Mouse (Mus musculus): ENCODE measurements around the gene Des.

Gene Des

DNA sequence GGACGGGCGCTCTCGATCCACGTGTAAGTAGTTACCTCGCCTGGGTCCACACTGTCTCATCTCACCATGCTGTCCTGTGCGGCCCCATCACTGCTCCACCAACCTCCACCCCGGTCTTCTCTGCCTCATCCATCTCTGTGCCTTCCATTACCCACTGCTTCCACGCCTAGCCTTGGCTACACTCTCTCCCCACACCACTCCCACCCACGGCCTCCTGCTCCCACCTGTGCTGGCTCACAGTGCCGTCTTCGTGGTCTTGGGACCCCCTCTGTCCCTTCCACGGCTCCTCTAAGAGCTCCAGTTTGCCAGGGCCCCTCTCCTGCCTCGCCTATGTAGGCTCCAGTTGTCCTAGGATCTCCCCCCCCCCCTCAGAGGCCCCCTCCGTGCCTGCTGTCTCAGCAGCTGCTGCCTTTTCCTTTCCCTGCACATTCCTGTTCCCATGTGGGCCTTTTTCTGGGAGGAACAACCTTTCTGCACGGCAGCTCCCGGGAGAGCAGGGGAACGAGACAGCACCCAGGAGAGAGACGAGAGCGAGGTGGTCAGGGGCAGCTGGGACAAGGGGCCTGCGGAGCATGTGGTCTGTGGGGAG lies 25.1 kb downstream of the Des start:
- no peak for DNase-seq

DNA sequence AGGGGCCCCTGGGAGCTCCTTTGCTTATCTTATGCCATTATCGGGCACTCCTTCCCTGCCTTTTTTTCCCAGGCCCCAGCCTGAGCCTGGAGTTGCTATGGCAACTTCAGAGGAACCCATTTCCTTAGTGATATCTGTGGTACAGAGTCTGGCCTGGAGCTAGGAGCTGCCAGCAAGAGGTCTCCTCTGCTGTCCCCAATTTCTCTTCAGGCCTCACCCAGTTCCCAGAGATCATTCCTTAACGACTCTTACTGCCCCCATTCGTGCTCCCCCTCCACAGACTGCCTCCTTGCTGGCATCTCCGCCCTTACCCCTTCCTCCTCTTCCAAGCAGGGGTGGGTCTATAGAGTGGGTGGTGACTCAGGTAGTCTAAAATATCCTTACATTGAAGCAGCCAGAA lies 26.0 kb downstream of the Des start:
- DNase-seq, result no peak

DNA sequence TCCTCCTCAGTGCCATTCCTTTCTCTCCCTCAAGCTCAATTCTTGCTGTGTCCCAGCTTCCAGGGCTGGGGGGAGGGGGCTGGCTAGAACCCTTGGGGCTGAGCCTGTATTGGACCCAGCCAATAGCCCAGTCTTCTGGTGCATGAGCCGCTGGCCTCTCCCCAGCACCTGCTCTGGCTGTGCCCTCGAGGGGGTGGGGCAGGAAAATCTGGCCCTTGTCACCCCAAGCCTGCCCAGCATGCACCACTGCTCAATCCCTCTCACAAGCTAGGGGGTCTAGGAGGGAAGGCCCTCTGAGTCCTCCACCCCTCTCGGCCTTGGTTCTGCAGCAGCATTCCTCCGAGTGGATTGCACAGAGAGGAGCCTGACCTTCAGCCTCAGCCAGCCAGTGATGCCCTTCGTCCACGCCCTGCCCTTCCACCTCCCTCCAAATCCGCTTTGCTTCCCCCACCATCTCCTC lies 27.4 kb downstream of the Des start:
- DNase-seq, result no peak

DNA sequence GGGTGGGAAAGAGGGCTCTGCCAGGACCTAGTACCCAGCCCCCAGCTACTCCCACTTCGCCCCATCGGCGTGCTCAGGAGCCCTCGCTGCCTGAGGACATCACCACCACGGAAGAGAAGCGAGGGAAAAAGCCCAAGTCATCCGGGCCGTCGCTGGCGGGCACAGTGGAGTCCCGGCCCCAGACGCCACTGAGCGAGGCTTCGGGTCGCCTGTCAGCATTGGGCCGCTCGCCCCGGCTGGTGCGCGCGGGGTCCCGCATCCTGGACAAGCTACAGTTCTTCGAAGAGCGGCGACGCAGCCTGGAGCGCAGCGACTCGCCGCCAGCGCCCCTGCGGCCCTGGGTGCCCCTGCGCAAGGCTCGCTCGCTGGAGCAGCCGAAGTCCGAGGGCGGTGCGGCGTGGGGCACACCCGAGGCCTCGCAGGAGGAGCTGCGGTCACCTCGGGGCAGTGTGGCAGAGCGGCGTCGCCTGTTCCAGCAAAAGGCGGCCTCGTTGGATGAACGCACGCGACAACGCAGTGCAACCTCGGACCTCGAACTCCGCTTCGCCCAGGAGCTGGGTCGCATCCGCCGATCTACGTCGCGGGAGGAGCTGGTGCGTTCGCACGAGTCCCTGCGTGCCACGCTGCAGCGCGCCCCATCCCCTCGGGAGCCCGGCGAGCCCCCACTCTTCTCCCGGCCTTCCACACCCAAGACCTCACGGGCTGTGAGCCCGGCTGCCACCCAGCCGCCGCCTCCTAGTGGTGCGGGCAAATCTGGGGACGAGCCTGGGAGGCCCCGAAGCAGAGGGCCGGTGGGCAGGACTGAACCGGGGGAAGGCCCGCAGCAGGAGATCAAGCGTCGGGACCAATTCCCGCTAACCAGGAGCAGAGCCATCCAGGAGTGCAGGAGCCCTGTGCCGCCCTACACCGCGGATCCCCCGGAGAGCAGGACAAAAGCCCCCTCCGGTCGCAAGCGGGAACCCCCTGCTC lies 28.1 kb downstream of the Des start:
- peak in 1 of 2 experiments; percentile 11 for DNase-seq

DNA sequence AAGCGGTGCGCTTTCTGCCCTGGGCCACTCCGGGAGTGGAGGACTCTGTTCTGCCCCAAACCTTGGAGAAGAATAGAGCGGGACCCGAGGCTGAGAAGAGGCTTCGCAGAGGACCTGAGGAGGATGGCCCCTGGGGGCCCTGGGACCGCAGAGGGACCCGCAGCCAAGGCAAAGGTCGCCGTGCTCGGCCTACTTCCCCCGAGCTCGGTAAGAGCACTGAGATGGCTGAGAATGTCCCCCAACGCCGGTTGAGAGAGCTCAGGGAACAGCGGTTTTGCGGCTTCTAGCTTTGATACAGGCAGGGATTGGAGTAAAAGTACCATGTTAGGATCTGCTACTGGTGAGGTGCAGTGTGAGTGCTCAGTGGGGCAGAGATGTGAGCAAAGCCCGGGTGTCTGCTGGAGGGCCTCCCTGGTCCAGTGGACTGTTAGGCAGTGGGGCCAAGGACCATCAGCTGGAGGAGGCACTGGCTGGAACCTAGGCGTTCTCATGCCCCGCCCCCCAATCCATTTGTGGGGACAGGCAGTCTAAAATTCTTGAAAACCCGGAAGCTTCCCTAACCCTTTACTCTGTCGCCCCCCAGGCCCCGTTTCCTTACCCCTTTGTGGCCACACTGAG lies 28.9 kb downstream of the Des start:
- no peak for DNase-seq

DNA sequence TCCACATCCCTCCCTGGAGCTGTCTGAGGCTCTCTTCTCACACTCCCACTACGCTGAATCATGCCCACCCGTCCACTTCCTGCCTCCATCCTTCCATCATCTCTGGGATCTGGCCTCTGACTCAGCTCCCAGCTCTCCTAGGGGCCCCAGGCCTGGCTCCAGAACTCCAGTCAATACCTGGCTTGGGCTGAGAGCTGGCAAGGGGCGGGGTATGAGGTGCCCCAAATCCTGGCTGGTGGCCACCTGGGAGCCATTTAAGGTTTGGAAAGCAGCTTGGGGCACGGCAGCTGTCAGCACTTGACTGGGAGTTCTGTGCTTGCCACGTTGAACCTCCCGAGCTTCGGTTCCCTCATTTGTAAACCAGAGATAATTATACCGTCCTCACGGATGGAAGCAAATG lies 33.0 kb downstream of the Des start:
- no peak for DNase-seq

DNA sequence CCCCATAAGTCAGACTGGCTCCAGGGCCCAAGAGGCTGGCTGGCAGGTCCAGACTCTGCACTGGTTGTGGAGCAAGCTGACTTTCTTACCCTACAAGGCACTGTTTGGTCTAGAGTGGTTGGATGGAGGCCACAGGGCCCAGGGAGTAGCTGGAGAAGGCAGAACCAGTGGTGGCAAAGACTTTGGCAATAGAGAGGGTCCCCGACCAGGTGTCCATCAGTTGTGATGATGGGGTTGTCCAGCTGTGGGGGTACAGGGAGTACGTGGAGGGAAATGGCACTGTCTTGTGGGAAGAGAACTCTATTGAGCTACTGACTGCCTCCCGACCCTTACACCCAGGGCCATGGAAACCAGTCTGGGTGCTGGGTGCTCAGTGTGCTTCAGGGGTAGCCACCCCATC lies 33.7 kb downstream of the Des start:
- DNase-seq, result no peak

DNA sequence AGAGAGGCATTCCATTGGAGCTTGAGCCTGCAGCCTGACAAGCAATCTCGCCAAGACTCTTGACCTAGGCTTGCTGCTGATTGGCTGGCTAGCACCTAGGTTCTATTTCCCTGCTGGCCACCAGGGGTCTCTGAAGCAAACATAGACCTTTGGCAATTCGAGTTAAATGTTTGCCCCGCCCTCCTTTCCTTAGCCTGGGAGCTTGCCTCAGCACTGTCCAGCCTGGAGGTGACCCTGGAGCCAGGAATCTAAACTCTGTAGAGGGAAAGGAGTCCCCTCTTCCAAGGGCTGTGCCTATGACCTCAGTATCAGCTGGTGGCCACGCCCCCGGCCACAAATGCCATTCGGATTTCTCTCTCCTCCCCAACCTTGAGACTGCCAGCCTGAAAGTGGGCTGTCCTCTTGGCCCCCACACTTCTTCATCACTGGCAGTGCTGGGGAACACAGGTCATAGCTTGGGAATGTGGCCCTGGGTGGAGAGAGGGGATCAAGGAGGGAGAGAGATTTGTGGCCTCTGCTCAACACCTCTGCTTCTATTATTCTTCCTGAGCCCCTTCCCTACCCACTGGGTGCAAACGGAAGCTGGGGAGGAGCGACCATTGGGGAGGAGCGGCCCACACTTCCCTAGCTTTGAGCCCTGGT lies 38.8 kb downstream of the Des start:
- DNase-seq, result peak; percentile 86 to 89

DNA sequence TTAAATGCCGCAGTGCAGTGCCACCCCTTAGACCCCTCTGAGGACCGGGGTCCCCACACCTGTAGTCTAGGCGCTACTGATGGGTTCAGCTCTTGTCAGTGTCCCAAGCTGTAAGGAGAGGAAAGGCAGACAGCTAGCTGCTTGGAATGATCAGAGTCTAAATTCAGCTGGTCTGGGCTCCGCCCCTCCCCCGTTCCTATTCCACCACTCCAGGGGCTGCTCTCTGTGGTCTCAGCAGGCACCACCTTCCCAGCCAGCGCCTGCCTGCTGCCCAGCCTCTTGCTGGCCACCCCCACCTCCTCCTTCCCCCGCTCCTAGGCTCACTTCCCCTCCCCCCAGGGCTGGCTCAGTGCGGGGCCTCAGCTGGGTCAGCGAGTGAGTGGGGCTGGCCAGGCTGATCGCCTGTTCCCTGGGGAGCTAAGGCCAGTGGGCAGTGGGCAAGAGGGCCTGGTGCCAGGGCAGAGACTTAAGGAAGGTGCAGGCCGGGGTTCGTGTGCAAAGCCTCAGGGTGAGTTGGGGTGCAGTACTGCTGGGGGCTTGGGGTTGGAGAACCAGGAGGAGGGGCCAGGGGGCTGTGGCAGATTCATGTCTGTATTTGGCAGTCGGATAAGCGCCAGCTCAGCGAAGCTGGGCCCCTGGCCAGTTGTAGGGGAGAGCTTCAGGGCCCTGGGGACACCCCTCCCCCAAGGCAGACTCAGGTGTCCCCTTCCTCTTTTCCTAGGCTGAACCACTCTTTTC lies 39.8 kb downstream of the Des start:
- peak; percentile 37 to 55 for DNase-seq

DNA sequence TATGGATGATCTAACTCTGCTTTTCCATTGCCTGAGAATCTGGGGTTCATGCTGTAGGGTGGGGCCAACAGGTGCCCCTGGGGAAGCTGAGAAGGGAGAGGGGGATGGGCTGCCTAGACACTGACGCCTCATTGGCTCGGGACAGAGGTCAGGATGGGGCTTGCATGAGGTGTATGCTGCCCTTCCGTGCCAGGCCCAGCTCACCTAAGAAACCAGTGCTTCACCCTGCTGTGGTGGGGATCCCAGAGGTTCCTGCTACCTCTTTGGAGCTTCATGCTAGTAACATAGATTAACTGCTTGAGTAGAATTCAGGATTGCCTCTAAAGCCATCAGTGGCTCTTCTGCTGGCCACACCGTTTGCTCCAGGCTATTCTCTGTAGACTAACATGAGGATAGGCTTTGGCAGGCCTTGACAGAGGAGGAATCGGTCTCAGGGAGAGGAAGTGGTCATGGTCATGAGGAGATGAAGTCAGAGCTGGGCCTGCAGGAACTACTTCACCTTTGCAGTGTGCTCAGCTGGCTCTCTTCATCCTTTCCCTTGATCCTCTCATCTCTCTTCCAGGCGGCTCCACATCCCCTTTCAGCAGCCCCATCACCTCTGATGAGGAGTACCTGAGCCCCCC lies 40.5 kb downstream of the Des start:
- DNase-seq, result no peak

DNA sequence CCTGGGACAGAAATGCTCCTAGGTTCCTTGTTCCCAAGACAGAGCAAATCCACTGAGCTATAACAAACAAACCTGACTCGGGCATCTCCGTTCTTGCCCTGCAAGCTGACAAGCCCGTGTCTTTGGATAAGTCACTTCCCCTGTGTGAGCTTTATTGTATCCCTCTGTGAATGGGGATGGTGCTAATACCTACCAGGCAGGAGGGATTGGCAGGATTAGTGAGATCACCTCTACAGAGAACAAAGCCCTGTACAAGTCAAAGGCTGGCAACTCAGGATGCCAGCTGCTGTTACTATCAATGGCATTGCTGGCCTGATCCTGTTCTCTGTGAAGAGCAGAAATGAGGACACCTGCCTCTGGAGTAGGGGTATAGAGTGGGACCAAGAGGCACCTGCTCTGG lies 45.4 kb downstream of the Des start:
- DNase-seq, result no peak

DNA sequence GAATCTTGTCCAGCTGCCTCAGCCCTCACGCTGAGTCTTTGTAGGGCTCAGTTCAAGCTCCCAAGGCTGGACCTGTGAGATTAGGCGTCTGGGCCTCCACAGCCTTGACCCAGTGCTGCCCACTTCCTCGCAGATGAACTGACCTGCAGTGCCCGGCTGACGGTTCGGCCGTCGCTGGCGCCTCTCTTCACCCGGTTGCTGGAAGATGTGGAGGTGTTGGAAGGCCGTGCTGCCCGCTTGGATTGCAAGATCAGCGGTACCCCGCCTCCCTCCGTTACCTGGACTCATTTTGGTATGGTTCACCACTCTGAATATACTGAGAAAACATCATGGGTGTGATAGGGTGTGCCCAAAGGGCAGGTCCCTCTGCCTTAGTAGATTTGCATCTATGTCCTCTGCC lies 46.0 kb downstream of the Des start:
- no peak for DNase-seq

DNA sequence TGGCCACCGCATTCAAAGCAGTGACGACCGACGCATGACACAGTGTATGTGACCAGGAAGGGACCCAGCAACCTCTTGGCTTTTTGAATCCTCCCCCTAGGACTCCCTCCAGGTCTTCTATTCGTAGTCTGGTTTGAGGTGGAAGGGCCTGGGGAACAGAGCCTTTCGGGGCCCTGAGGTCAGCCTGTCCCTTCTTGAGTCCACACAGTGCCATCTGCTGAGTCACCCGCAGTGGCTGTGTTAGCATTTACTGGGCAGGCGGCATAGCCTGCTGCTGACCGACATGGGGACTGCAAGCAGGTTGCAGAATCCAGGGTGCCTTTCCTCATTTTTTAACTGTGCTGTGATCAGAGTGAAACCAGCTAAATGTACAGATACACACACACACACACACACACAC lies 46.9 kb downstream of the Des start:
- no peak for DNase-seq

DNA sequence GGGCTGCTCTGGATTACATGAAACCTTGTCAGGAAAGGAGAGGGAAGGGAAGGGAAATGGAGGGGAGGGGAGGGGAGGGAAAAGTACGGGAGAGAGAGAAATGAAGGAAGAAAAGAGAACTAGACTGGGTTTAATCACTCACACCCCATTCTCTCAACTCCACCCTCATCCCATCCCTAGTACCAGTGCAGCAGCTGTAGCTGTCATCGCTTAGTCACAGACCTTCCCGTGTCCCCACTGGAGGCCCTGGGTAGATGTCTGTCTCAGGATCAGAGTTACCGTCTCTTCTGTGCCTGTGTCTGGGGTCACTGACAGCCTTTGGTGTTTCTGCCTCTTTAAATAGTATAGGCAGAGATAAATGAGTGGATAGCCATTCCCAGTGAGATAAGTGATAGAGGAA lies 48.1 kb downstream of the Des start:
- DNase-seq, result no peak

DNA sequence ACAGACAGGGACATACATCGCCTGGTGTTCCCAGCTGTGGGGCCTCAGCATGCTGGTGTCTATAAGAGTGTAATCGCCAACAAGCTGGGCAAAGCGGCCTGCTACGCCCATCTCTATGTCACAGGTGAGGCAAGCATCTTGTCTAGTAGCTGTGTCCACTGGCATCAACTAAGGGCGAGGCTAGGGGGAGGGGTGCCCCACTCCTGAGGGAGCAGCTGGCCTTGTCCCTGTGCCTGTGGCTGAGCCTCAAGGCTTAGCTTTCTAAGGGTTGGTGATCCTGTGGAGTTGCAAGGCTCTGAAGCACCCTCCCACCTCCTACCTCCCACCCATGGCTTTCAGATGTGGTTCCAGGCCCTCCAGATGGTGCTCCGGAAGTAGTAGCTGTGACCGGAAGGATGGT lies 49.8 kb downstream of the Des start:
- no peak for DNase-seq

DNA sequence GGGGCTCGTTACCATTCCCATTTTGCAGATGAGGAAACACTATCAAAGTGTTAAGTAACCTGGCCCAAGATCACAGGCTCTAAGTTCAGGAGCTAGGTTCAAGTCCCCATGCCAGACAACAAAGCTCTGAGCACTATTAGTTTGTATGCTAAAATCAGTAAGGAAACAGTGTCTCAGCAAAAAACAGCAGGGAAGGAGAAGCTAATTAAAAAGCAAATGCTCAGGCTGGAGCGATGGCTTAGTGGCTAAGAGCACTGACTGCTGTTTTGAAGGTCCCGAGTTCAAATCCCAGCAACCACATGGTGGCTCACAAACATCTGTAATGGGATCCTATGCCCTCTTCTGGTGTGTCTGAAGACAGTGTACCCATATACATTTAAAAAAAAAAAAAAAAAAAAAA lies 52.1 kb downstream of the Des start:
- no peak for DNase-seq

DNA sequence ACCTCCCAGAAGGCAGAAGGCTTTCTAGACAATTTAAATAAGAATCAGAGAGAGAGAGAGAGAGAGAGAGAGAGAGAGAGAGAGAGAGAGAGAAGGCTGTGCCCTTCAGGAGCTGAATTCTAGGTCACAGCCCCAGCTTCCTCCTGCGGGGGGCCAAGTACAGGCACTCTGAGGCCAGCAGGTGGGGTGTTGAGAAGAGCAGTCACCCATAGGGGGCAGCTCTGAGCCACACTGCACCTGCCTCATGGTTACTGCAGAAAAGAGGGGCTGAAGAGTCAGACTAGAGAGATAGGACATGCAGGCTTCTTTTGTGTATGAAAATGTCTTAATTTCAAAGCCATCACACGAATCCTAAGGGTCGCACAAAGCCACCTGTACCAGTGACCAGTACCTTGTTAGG lies 53.6 kb downstream of the Des start:
- peak; percentile 23 to 46 for DNase-seq
